Mouse (Mus musculus) adrenal gland, postnatal 36 days (tissue): ENCODE results near the gene Psen2. TPM values are rescaled to one million over a fixed set of nuclear protein-coding genes. Genes with fewer than 3 reads are reported as not detected.

Experiments used
- DNase-seq, 2 experiments: peaks; one replicate each; pipeline ENCODE4 v3.0.0; 2021; ENCODE audit warnings: mixed read lengths in 1 of 2
- total RNA-seq, 2 experiments: library from RNA; stranded (reverse); gene quantifications; 2 replicates each; pipeline ENCODE4 v1.2.3; 2021

Gene Psen2
- total RNA-seq, 2 experiments from 2014 or later = 24.5 to 33.5 TPM

GRCm38 (mm10) chr1:180249666-180250440, 13.4 kb downstream of the Psen2 start:
- DNase-seq = peak; percentile 71 to 77

DNA sequence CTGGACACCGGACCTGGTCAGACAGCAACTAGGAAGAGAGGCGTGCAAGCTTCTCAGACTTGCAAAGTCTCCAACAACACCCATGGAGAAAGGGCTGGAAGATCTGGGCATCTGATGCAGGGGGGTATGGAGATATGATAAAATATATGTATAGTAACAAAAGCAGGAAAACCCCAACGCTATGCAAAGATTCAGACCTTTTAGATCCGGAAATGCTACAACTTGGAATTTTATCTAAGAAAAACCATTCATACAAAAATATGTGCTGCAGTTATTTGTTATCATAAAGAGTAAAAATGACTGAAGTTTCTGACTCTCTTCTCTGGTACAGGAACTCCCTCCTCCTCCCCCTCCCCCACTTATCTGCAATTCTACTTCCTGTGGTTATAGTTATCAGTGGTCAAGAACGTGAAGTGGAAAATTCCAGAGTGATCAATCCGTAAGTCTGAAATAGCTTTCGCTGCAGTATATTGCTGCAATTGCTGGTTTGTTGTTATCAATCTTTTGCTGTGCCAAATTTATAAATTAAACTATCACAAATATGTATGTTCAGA, 14.6 kb downstream of the Psen2 start:
- no peak for DNase-seq

DNA sequence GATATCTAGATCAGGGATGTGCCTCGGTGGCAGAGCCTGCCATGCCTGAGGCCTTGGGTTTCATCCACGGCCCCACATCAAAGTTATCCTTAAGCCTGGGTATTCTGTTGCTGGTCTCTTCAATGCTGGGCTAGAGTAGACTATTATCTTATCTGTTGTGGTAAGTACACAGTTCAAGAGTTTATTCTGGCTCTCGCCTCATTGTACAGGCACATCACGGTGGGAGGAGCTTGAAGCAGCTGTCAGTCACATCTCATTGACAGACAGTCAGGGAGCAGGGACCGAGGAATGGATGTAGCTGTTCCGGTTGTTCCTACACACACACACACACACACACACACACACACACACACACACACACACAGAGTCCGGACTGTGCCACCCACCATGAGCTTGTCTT, 15.3 kb downstream of the Psen2 start:
- no peak for DNase-seq

GRCm38 (mm10) chr1:180245741-180246507, 17.3 kb downstream of the Psen2 start:
- DNase-seq = peak; percentile 34 to 38

- no peak for DNase-seq
Measured at GRCm38 (mm10) chr1:180231729-180232128, 31.5 kb downstream of the Psen2 start.

DNA sequence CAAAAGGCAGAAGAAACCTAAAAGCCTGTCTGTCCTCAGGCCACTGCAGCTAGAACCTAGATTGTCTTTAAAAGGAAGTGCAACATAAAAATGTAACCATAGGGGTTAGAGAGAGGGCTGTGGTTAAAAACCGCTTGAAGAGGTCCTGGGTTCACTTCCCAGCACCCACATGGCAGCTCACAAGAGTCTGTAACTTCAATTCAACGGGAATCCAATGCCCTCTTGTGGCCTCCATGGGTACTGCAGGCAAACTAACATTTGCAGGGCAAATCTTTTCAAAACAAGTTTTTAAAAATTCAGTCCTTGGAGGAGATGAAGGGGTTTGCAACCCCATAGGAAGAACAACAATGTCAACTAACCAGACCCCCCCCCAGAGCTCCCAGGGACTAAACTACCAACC, 32.7 kb downstream of the Psen2 start:
- DNase-seq = no peak

- no peak for DNase-seq
Measured at GRCm38 (mm10) chr1:180229906-180230305, 33.3 kb downstream of the Psen2 start.

GRCm38 (mm10) chr1:180228854-180229253, 34.4 kb downstream of the Psen2 start:
- DNase-seq = no peak

- DNase-seq = no peak
Measured at GRCm38 (mm10) chr1:180226766-180227165, 36.5 kb downstream of the Psen2 start.

- DNase-seq = no peak
Measured at GRCm38 (mm10) chr1:180226221-180226713, 37.0 kb downstream of the Psen2 start.

DNA sequence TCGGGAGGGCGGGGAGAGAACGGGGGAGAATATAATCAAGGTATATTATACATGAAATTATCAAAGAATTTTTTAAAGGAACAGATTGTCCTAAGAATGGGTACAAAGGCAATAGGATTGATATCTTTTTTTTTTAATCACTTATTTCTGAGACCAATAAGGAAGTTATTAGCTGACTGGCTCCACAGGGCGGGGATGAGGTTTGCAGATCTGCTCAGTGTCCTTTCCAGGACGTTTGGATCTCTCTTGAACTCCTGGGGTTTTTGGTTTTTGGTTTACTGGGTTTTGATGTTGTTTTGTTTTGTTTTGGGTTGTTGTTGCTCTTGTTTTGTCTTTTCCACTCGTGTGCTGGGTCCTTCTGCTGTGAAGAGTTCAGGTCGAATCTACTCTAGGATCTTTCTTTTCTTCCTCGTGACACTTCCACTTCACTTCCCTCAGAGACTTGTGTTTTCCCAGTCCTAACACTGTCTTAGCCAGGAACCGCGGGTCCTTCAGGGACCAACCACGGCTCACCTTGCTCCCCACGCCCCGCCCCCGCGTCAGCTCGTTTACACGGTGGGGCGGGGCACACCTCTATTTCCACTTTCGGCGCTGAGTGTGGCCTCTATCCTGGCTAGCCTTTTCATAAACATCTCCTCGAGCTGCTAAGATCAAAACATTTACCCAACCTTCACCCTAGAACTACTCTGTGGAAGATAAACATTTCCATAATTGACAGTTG, 37.6 kb downstream of the Psen2 start:
- DNase-seq = peak; percentile 74 to 86

- DNase-seq = no peak
Measured at GRCm38 (mm10) chr1:180222007-180222406, 41.2 kb downstream of the Psen2 start.

DNA sequence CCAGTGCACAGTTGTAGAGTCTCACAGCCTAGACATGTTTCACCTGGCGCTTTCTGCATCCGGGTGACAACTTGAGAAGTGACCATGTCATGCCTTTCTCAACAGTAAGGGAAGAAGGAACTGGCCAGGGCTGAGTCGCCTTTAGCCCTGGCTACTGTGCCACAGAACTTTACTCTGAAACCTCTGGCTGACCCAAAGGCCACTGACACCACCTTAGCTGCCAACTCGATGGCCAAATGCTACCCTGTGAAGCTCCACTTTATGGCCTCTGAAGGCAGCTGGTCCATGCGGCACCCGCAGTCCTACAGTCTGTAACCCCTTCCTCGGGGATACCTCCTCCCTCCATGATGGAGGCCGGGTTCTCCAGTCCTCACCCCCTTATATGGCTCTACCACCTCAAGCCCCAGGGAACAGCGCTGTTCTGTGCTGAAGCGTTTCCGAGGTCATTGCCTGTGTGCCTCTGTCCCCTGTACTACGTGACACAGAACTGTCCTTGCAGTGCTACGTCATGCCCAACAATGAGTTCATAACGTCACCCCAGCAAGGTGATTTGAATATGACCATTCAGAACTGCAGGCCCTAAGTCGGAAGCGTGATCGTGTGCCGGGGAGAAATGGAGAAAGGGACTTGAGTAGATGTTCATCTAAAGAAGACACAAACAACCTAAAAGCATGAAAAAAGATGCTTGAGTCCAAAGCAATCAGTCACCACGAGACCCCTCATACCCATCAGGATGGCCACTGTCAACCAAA, 42.3 kb downstream of the Psen2 start:
- peak in 1 of 2 experiments; percentile 39 for DNase-seq

GRCm38 (mm10) chr1:180216541-180217276, 46.5 kb downstream of the Psen2 start:
- DNase-seq = no peak

- DNase-seq = peak; percentile 79 to 82
Measured at GRCm38 (mm10) chr1:180215044-180215443, 48.2 kb downstream of the Psen2 start.

GRCm38 (mm10) chr1:180212911-180213310, 50.3 kb downstream of the Psen2 start:
- DNase-seq = no peak

DNA sequence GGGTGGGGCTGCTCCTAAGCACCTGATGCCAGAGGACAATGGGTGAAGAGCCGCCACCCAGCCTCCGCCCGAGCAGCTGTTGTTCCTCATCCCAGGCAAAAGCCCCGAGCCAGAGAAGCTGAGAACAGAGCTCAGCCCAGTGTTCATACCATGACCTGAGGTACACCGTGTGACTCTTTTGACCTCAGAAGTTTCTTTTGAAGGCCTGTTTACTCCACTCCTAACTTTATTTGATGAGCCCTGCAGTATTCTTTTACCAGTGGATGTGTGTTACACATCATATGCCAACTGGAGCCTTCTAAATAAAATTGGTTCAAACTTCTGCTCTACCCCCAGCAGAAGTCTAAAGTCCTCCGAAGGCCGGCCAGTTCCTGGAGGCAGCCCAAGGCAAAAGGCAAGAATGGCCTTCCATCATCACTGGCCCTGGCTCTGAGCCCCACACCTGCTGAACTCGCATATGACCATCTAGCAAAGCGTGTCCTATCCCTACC, 52.4 kb downstream of the Psen2 start:
- DNase-seq = peak; percentile 66 to 70

- peak; percentile 78 to 82 for DNase-seq
Measured at GRCm38 (mm10) chr1:180210031-180210432, 53.2 kb downstream of the Psen2 start.

GRCm38 (mm10) chr1:180208370-180208769, 54.9 kb downstream of the Psen2 start:
- no peak for DNase-seq

- DNase-seq = no peak
Measured at GRCm38 (mm10) chr1:180200722-180201121, 62.5 kb downstream of the Psen2 start.

DNA sequence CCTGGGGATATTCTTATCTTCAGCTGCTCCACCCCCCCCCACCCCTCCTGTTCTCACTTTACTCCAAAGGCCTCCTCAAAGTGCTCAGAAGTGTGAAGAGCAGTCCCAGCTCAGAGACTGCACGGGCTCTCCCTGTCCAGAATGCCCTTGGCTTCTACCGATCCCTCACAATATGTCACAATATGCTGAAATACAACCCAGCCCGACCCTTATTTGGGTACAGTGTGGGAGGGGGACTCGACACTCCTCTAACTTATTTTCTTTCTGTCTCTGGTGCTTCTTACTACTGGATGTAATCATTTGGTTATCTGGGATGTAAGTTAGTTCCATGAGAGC, 63.6 kb downstream of the Psen2 start:
- DNase-seq = no peak
